Mouse (Mus musculus) c-Kit-positive CD71-positive TER-119-positive erythroid progenitor cells, embryonic 14.5 days (primary cell): ENCODE results near the gene Armc7.
A peak's percentile ranks its signal among the peaks of the same experiment; 100 is the strongest.
"Not testable (repeated sequence)": the region's sequence is repeated elsewhere in the genome, so short reads cannot be mapped to it uniquely, and the experiment has no call there.

Experiments used
- DNase-seq: peaks from one replicate; pipeline ENCODE4 v3.0.0-alpha.2; 2013; ENCODE audit warnings: low spot score

Gene Armc7

DNA sequence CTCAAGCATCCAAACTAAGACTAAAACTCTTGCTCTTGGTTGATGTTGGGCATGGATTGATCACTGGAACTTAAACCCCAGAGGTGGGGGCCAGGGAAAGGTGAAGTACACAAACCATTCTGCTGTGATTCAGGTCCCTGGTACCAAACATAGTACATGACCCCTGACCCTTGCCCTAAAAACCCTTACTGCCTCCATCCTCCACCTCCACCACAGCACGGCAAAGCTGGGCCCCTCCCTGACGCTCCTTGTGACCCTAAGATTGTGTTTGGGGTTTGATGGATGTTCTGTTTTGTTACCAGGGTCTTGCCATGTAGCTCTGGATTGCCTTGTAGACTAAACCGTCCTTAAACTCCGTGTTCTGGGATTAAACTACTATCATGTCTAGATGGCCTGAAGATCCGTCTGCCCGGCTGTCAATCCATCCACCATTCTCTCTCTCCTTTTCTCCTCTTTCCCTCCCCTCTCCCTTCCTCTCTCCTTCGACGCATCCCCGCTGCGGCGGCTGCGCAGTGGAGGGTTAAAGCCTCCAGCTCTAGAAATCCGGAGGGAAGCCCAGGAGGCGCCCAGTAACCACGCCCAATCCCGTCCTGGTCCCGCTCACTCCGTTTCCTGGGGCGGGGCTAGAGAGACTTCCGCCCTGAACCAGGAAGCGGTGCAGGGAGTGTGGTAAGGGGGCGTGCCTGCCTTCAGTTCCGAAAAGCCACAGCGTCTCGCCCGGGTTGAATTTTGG, at the start of gene Armc7:
Gene Armc7, plus strand, starts transcription at position 643 of the 733 bp plus-strand sequence.
- DNase-seq, result peak; percentile 91

DNA sequence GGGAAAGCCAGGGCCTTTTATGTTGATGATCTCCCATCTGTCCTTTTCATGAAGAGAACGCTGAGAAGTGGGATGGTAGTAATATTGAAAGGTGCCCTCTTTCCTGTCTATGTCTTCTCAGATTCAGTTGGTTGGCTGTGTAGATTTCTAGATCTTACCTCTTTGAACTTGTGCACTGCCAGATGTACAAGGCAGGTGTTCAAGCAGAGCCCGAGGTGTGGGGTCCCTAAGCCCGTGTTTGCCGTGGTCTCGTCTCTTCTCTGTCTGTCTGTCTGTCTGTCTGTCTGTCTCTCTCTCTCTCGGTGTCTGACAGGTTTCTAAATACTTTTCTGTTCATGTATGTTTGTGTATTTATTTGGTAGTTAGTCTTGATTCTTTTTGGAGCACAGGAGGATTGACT, 49.8 kb upstream of the Armc7 start:
- DNase-seq, result no peak

DNA sequence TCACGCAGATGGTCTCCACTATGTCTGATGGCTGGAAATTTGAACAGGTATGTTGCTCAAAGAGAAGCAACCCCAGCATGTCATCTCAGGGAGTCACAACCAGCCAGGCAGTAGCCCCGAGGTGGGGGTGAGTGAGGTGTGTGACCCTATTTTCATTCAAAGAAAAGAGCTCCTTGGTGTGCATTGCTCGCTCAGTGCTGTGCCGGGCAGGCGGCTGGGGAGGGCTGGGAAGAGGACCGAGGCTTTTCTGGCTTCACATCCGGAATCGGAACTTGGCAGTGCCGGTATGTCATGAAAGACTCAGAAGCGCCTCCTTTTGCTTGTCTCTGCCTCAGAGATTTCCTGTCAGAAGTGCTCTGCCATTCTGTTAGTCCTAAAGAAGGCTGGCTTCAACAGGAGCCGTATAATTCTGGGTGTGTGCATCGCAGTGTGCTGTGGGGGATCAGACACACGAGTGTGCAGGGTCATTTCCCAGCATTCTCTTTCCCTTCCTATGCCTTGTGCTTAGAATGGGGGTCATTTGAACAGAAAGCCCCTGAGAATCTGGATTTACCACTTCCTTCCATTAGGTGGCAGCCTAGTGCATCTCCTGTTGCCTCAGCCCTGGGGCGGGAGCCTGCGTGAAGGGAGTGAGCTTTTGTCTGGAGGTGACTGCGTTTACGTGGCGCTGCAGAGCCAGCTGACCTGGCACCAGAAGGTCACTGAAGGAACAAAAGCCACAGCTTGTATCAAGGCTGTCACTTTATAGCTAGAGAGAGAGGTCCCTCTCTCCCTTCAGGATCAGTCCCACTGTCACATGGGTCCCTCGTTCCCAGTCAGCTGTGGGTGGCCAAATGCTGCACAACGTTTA, 47.8 kb upstream of the Armc7 start:
- DNase-seq, result peak; percentile 63

DNA sequence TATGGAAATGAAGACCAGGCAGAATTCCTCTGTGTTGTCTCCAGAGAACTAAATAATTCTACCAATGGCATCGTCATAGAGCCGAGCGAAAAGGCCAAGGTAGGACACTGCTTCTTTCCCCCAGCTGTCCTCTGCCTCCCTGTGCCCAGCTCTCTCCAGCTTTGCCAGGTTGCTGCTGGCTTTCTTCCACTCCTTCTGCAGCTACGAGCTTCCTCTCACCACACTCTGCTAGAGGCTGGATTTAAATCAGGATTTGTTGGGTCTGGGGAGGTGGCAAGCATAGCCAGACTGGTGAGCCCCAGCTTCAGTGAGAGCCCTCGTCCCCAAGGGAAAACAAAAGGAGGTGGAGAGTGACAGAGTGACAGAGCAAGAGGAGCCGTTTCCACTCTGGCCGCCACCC, 46.2 kb upstream of the Armc7 start:
- no peak for DNase-seq

DNA sequence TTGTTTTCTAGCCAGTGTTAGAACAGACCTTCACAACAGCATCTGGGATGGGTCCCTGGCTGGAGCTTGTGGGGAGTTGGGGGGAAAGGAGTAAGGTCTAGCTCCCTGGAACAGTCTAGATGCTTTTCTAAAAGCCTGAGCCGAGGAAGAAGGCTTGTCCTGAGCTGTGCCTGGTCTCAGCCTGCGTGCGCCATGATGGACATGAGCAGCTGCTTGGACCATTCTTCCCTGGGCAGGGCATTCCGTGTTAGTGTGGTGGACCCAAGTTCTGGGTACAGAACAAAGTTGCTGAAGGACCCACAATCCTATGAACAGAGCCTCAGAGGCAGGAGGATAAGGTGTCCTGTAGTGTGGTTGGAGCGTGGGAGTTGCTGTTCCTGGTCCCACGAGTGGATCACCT, 44.9 kb upstream of the Armc7 start:
- DNase-seq, result no peak

DNA sequence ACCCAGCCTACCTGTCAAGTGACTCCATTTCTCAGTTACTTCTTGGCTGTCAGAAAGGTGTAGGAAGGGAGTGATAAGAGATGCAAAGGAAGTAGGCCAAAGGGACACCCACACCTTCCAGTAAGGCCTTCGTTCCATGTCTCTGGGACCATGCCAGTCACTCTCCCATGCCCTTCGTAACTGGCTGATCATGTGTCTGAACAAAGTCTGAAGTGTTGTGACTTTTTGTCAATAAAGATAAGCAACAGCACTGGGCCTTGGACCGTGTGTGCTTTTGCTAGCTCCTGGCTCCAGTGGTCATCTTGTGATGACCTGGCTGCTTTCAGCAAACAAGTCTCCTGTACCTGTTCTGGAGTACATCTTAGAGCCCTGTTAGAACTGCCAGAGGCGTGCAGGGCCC, 42.7 kb upstream of the Armc7 start:
- no peak for DNase-seq

DNA sequence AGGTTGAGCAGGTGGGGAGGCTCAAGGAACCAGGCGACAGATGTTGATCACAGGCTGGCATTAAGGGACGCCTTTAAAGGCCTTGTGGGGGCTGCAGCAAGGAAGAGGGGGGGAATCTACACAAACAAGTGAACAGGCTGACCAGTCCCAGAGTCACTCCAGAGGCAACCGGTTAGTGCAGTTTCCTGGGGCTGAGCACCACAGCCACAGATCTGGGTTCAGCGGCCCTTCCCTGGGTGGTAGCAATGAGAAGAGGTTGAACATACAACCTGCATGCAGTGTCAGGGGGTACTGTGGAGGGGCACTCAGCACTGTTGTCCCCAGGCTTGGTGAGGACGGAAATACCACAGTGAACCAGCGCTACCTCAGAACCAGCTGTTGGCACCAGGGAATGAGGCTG, 42.1 kb upstream of the Armc7 start:
- DNase-seq, result no peak

DNA sequence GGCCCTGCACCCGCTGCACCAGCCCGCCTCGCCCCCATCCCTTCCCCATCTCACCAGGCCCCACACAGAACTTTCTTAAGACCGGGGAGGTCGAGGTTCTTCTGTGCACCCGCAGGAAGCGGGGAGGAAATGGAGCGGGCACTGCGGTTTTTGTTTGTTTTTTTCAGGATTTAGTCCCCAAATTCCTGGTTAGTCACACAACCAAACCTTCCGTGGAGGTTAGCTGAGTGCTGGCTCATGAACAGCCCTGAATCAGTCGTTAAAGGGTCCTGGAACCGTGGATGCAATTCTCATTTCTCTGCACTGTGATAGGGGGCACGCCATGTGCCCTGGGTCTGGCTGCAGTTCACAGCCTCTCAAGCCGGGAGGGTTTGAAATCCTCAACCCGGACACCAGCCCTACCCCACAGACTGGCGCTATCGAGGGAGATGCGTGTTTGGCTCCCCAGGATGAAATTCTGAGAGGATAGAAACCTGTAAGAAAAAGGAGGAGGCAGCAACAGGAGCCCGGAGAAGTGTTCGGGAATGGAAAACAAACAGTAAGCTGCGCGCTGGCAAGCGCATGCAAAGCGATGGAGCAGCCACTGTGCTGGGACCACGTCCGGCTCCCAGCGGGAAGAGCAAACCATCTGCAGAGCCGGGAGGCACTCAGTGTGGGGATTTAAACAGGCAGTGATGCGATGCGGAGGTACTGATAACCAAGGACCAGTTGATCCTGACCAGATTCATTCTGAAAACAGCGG, 39.7 kb upstream of the Armc7 start:
- no peak for DNase-seq

DNA sequence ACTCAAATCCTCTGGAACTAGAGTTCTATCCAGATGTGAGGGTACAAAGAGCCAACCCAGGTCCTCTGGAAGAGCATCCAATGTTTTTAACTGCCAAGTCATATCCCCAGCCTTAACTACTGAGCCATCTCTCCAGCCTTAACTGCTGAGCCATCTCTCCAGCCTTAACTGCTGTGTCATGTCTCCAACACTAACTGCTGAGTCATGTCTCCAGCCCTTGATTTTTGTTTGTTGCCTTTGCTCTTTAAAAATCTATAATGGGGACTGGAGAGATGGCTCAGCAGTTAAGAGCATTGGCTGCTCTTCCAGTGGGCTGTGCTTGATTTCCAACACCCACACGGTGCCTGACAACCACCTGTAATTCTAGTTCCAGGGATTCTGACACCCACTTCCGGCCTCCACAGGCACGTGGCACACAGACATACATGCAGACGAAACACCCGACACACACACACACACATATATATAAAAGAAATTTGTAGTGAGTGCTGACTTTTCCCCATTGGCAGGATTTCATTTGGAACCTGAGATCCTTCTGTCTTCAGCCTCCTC, 37.8 kb upstream of the Armc7 start:
- DNase-seq, result no peak

DNA sequence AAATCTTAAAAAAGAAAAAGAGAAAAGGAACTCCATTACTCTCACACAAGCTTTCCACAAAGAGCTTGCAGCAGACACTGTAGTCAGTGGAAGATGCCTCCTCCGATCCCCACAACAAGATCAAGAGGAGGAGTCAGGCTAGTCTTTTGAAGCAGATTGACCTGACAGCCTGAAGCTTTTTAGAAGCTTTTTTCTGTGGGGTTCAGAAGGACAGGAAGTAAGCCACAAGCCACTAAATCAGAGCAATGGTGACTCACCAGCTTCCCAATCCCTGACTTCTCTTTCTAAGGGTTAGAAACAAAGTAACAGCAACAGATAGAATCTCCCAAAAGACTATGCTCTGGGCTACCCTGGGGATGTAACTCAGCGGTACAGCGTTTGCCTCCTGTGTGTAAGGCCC, 36.1 kb upstream of the Armc7 start:
- no peak for DNase-seq

DNA sequence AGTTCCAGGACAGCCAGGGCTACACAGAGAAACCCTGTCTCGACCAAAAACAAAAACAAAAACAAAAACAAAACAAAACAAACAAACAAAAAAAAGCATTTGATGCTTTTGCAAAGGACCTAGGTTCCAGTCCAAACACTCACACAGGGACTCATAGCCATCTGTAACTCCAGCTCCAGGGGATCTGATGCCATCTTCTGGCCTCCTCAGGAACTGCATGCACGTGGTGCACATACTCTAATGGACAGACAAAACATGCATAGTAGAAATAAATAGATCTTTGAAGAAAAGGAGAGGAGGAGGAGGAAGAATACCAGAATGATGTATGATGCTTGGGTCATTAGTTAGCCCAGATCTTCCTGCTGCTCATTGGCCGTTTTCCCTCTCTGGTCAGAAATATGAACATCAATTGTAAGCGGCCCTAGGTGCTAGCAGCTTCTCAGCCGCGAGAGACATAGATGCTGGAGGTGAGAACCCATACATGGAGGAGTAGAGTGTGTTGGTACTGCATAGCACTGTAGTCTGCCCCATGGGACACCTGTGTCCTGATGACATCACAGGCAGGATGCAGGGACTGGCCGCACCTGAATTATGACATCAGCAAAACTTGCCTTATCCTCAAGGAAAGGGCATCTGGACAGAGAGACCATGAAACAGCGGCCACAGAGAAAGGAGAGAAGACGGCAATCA, 35.4 kb upstream of the Armc7 start, which contains the start of gene Trim80:
Gene Trim80, plus strand, starts transcription at position 640 of the 690 bp plus-strand sequence.
- no peak for DNase-seq

DNA sequence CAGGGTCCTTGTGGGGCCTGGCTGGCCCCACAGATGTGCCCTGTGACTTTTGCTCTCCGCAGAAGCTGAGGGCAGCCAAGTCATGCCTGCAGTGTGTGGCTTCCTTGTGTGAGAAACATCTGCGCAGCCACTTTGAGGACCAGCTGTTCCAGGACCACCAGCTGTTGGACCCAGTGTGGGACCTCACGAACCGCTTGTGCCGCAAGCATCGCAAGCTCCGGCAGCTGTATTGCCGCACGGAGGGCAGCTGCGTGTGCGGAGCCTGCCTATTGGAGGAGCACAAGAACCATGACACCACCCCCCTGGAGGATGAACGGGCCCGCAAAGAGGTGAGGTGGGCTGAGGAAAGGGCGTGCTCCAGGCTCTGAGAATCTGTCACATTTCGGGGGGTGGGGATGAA, 34.0 kb upstream of the Armc7 start:
- DNase-seq, result no peak

DNA sequence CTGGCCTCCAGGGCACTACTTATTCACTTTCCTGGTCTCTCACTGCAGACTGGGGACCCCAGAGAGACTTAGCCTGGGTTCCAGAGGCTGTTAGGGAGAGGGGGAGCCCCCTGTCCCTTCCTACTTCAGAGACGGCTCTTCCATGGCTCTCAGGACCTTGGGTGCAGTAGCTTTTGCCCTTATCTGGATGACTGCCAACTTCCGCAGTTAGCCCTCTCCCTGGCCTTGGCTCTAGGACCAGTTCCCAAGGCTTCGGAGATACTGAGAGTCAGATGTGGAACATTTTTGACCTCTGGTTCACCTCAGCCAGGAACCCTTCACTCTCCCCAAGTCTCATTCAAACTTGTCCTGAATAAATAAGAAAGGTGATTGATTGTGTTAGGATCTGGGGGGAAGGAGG, 28.6 kb upstream of the Armc7 start:
- no peak for DNase-seq

DNA sequence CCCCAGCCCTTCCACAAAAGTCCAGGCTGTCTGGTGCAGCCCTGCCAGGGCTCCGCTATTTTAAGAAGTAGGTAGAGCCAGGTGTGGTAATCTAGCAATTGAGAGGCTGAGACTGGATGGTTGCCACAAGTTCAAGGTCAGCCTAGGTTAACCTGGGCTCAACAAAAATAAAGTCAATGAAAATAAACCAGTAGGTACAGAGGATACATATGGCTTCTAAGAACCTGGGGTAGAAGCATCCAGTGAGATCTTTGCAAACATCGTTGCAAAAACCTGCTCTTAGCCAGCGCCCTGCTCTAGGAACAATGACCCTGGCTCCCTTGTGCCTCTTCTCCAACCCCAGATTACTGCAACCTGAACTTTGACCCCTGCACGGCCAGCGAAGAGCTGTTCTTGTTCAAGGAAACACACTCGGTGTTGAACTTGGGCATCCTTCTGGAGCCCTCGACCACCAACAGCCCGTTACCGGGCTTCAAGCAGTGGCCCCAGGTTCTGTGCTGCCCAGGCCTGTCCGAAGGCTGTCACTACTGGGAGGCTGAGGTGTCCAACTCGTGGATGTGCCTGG, 28.1 kb upstream of the Armc7 start:
- DNase-seq, result no peak

DNA sequence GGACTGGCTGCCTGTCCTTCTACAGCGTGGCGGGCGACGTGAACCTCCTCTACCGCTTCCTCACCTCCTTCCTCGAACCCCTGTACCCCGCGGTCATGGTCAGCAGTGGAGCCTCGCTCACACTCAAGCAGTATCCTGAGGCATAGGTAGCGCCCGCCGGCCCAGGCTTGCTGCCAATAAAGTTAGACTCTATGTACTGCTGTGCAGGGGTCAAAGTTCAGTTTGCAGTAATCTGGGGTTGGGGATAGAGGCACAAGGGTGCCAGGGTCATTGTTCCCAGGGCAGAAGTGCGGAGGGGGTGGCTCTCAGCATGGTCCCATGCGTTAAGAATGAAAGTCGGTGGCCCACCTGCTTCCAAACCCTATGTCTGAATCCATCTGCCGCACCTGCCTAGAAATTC, 27.4 kb upstream of the Armc7 start:
- DNase-seq, result no peak

DNA sequence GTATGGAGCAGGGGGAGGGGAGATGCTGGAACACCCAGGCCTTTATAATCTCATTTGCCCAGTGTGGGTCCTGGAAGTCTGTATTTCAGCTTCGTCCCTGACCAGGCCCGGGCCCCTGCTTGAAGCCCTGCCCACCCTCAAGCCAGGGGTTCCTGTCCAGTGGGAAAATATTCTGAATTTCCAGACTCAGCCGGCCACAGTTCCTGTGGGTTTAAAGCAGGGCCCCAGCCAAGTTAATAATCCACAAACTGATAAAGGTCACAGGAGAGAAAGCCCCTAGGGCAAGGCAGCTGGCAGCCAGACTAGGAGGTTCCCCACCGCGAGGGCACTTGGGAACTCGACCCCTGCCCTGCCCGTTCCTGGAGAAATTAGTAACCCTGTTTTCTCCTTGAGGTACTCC, 26.5 kb upstream of the Armc7 start:
- no peak for DNase-seq

DNA sequence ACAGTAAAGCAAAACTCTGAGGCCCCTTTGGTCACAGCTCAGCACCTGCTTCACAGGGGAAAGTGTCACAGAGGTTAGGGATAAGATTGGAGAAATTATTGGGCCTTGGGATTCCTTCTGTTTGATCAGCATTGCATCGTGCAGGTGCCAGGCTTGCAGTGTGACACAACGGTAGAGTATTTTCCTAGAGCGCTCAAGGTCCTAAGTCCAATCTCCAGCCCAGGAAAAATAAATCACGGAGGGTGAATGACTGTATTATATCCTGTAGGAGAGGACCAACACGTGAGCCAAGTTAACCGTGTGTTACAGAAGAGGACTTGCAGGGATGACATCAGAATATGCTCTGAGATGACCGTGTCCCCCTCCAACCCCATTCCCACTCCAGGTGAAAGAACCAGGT, 25.3 kb upstream of the Armc7 start:
- no peak for DNase-seq

DNA sequence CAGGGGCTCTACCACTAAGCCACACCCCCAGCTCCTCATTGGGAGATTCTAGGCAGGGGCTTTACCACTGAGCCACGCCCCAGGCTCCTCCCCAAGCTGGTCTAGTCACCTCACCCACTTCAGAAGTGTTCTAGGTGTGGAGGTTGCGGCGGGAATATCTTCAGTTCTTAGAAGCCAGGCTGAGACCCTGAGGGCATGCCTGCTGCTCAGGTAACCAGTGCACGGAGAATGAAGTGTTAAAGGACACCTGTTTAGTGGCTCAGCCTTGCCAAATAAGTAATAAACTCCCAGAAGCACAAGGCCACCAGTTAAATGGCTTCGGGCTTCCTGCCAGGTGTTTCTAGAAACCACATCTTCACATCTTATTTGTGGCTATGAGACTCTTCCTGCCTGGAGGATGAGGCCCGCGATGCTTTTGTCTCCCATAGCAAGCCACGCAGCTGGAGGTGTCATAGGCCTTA, 23.7 kb upstream of the Armc7 start:
- DNase-seq, result no peak

DNA sequence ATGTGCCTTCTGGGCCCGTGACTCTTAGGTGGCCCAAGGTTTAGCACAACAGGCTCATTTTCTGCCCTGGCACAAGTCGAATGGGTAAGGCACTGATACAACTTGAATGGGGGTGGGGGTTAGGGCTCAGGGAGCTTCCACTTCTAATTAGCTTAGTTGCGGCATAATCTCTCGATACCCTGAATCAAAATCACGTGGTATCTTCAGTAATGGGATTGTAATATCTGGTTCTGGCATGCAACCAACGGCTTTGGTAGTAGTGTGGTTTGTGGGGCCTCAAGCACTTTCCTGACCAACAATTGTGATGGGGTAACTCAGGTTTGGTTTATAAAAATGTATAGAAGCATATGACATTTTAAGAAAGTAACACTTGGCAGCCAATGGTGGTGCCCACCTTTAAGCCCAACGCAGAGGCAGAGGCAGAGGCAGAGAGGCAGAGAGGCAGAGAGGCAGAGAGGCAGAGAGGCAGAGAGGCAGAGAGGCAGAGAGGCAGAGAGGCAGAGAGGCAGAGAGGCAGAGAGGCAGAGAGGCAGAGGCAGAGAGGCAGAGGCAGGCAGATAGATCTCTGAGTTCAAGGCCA, 23.1 kb upstream of the Armc7 start:
- DNase-seq, result no peak

DNA sequence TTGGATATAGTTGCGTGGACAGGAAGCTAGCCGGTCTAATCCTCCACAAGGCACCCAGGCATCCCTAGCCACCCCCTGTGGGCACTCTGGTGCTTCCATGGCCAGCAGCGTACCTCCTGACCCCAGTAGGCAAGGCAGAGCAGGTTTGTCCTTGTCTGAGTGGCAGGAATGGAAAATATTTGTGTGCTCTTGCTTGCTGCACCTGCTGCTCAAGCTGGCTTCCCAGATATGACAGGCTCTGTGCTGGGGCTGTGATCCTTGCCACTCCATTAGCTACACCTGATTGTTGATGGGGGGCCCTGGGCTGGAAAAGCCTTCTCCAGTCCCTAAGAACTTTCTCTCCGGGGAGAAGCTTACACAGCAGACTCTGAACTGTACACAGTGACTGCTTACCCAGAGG, 22.2 kb upstream of the Armc7 start:
- DNase-seq, result no peak

DNA sequence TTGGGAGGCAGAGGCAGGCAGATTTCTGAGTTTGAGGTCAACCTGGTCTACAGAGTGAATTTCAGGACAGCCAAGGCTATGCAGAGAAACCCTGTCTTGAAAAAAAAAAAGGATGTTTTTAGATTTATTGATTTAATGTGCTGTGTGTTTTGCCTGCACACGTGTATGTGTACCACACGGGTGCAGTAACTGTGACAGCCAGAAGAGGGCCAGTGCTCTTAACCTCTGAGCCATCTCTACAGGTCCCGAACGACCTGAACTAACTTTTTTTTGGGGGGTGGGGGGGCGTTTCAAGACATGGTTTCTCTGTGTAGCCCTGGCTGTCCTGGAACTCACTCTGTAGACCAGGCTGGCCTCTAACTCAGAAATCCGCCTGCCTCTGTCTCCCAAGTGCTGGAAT, 20.6 kb upstream of the Armc7 start:
- not testable (repeated sequence) for DNase-seq
